Mouse (Mus musculus): ENCODE results near the gene Phf21b.

GRCm38 (mm10) chr15:84854171-84854811 is 1.6 kb downstream of the Phf21b start:
- TF ChIP-seq EP300 (optimal IDR thresholded peaks at IDR 0.05) (no peak), CTCF (IDR thresholded peaks at IDR 0.05; ENCODE audit: low read depth) (no peak)
